Mouse (Mus musculus): ENCODE data around the gene Lgals3bp. TPM values are rescaled to one million over a fixed set of nuclear protein-coding genes. Genes with fewer than 3 reads are reported as not detected.
A peak's percentile ranks its signal among the peaks of the same experiment; 100 is the strongest.

The Lgals3bp gene
- total and polyA plus RNA-seq, 3 experiments, result 3.0 to 18.3 TPM; not detected in 1

DNA sequence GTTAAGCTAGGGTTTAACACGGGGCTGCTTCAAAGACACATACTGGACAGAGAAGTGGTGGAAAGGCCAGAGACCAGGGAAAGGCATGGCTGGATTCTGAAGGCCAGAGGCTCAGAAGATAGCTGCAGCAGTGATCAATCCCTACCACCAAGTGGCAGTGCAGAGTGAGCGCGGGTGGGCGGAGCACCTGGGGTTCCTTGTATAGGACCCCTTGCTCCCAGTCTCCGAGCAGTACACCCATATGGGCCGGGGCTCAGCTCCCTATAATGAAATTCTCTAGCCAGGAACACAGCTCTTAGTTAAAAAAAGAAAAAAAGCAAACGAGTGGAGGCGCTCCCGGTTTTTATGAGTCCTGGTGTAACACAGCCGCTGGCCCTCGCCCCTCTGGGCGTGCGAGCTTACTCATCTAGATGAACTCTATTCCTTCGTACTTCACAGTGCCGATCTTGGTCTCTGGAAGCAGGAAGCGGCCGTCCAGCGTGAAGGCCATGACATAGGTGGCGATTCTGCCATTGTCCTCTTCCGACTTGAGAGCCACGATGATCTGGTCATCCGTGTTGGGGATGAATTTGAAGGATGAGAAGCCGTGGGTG lies 5.5 kb upstream of the Lgals3bp start:
- H3K36me3 ChIP-seq (ENCODE audit: control insufficient read depth in 1 of 2, insufficient read depth in 2 of 2, low read length in 2 of 2), result no peaks in the 10 kb centered on the region
- peak; percentile 34 for DNase-seq (ENCODE audit: low read depth, low spot score)
- TF ChIP-seq JUND (IDR thresholded peaks at IDR 0.05; ENCODE audit: low read depth, low read length) (no peak), CTCF (IDR thresholded peaks at IDR 0.05 in 2 of 3, conservative IDR thresholded peaks at IDR 0.05 in 1 of 3; ENCODE audit: control insufficient read depth in 1 of 3, insufficient read depth in 1 of 3, low read depth in 2 of 3, low read length in 3 of 3, poor library complexity in 1 of 3, severe bottlenecking in 1 of 3) (peak; percentile 14 to 58 (median 44); a peak in 5 of 6 replicates), SMC3 (IDR thresholded peaks at IDR 0.05; ENCODE audit: low read depth, low read length) (peak; percentile 36; the same call in 1 of the 2 replicates)

DNA sequence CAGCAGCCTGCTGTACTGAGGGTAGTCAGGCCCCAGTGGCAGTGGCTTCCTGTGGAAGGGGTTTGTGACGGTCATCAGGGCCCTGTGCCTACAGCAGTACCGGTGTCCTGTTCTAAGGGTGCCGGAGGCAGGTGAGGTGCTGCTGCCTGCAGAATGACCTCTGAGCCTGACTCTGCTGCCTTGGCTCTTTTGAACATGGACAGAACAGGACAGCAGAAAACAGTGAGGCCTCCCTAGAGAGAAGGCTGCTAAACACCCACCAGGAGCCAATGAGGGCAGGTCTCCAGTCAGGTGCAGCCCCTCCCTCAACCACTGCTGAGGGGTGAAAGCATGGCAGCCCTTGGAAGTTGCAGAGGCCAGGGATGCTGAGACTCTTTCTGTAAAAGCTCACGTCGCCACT lies 4.6 kb upstream of the Lgals3bp start:
- no peak overlapping the region for H3K9ac ChIP-seq (ENCODE audit: control insufficient read depth, low read depth, low read length, poor library complexity, severe bottlenecking)
- no peaks in the 10 kb centered on the region for H3K9me3 ChIP-seq (replicated peaks; ENCODE audit: insufficient read depth, low read length)
- no peak for TF ChIP-seq MAX (IDR thresholded peaks at IDR 0.05; ENCODE audit: low read length)
- TF ChIP-seq RAD21 (IDR thresholded peaks at IDR 0.05; ENCODE audit: low read depth, low read length), result no peak
- no peak for TF ChIP-seq ETS1 (IDR thresholded peaks at IDR 0.05; ENCODE audit: low read depth, low read length)
- no peak for TF ChIP-seq ZMIZ1 (IDR thresholded peaks at IDR 0.05; ENCODE audit: low read depth, low read length)
- no peak for TF ChIP-seq CTCF (IDR thresholded peaks at IDR 0.05 in 2 of 3, conservative IDR thresholded peaks at IDR 0.05 in 1 of 3; ENCODE audit: control insufficient read depth in 1 of 3, insufficient read depth in 1 of 3, low read depth in 2 of 3, low read length in 3 of 3, poor library complexity in 1 of 3, severe bottlenecking in 1 of 3)
- TF ChIP-seq CHD1 (IDR thresholded peaks at IDR 0.05; ENCODE audit: low read depth, low read length), result no peak
- peaks cover 0 to 3% of the 10 kb centered on the region in 2 experiments; a peak in 2 of 4 replicates for H3K36me3 ChIP-seq (ENCODE audit: control insufficient read depth in 1 of 2, insufficient read depth in 2 of 2, low read length in 2 of 2)
- H3K4me3 ChIP-seq (ENCODE audit: control insufficient read depth in 1 of 2, insufficient read depth in 1 of 2, low read depth in 2 of 2, low read length in 2 of 2), result no peak overlapping the region
- no peak overlapping the region for H3K27ac ChIP-seq (ENCODE audit: control insufficient read depth, low read depth, low read length)
- H3K4me1 ChIP-seq (ENCODE audit: control insufficient read depth in 1 of 2, insufficient read depth in 2 of 2, low read length in 2 of 2), result peaks cover under 1 to 2% of the 10 kb centered on the region in 2 experiments; a peak in 2 of 4 replicates
- no peaks in the 10 kb centered on the region for H3K79me2 ChIP-seq (ENCODE audit: control insufficient read depth, insufficient read depth, low read length, poor library complexity)
- no peaks in the 10 kb centered on the region for H3K27me3 ChIP-seq (ENCODE audit: control insufficient read depth in 1 of 2, insufficient read depth in 2 of 2, low read length in 2 of 2)
- no peak for DNase-seq (ENCODE audit: low read depth, low spot score)

More for the DNA sequence above, 5.5 kb upstream of the Lgals3bp start:
- no peaks in the 10 kb centered on the region for H3K27me3 ChIP-seq (ENCODE audit: control insufficient read depth in 1 of 2, insufficient read depth in 2 of 2, low read length in 2 of 2)
- no peaks in the 10 kb centered on the region for H3K79me2 ChIP-seq (ENCODE audit: control insufficient read depth, insufficient read depth, low read length, poor library complexity)
- H3K9me3 ChIP-seq (replicated peaks; ENCODE audit: insufficient read depth, low read length), result no peaks in the 10 kb centered on the region
- H3K27ac ChIP-seq (ENCODE audit: control insufficient read depth, low read depth, low read length), result no peak overlapping the region
- no peak overlapping the region for H3K4me3 ChIP-seq (ENCODE audit: control insufficient read depth in 1 of 2, insufficient read depth in 1 of 2, low read depth in 2 of 2, low read length in 2 of 2)
- no peaks in the 10 kb centered on the region for H3K4me1 ChIP-seq (ENCODE audit: control insufficient read depth in 1 of 2, insufficient read depth in 2 of 2, low read length in 2 of 2)
- H3K9ac ChIP-seq (ENCODE audit: control insufficient read depth, low read depth, low read length, poor library complexity, severe bottlenecking), result no peak overlapping the region

DNA sequence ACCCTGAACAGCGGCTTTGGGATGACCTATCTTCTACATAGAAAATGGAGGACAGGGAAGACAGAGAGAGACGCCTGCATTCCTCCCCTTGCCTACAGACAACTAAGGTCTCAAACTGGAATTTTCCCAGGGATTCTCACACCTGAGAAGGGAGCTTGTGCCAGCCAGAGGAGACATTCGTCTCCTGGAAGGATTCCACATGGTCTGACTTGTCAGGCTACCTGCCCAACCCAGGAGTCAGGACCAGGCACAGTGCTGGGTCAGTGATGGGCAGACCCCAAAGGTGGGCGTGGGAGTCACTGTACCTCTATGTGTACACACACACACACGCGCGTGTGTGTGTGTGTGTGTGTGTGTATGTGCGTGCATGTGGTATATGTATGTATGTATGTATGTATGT lies 3.4 kb upstream of the Lgals3bp start:
- Histone ChIP-seq H3K9me3 (replicated peaks; ENCODE audit: insufficient read depth, low read length) (no peaks in the 10 kb centered on the region), H3K9ac (ENCODE audit: control insufficient read depth, low read depth, low read length, poor library complexity, severe bottlenecking) (no peak overlapping the region), H3K4me1 (ENCODE audit: control insufficient read depth in 1 of 2, insufficient read depth in 2 of 2, low read length in 2 of 2) (peaks cover 5 to 14% of the 10 kb centered on the region in 2 experiments; a peak in 3 of 4 replicates), H3K27ac (ENCODE audit: control insufficient read depth, low read depth, low read length) (no peak overlapping the region), H3K27me3 (ENCODE audit: control insufficient read depth in 1 of 2, insufficient read depth in 2 of 2, low read length in 2 of 2) (no peaks in the 10 kb centered on the region), H3K79me2 (ENCODE audit: control insufficient read depth, insufficient read depth, low read length, poor library complexity) (no peaks in the 10 kb centered on the region), H3K36me3 (ENCODE audit: control insufficient read depth in 1 of 2, insufficient read depth in 2 of 2, low read length in 2 of 2) (peaks cover 0 to 13% of the 10 kb centered on the region in 2 experiments; a peak in 2 of 4 replicates), H3K4me3 (ENCODE audit: control insufficient read depth in 1 of 2, insufficient read depth in 1 of 2, low read depth in 2 of 2, low read length in 2 of 2) (no peak overlapping the region)
- DNase-seq (ENCODE audit: low read depth, low spot score), result no peak
- TF ChIP-seq USF2 (IDR thresholded peaks at IDR 0.05; ENCODE audit: borderline replicate concordance in 1 of 2, insufficient read depth in 1 of 2, low read depth in 1 of 2, low read length in 2 of 2), result no peak
- TF ChIP-seq KAT2A (conservative IDR thresholded peaks at IDR 0.05; ENCODE audit: low read depth, low read length), result no peak
- TF ChIP-seq MXI1 (IDR thresholded peaks at IDR 0.05; ENCODE audit: low read depth, low read length), result no peak
- no peak for TF ChIP-seq MYB (IDR thresholded peaks at IDR 0.05; ENCODE audit: low read depth, low read length)
- TF ChIP-seq MAZ (IDR thresholded peaks at IDR 0.05; ENCODE audit: low read depth, low read length), result no peak

Data from MEL (cell line).